Mouse (Mus musculus): ENCODE measurements around the gene Ascl2.

Gene Ascl2

DNA sequence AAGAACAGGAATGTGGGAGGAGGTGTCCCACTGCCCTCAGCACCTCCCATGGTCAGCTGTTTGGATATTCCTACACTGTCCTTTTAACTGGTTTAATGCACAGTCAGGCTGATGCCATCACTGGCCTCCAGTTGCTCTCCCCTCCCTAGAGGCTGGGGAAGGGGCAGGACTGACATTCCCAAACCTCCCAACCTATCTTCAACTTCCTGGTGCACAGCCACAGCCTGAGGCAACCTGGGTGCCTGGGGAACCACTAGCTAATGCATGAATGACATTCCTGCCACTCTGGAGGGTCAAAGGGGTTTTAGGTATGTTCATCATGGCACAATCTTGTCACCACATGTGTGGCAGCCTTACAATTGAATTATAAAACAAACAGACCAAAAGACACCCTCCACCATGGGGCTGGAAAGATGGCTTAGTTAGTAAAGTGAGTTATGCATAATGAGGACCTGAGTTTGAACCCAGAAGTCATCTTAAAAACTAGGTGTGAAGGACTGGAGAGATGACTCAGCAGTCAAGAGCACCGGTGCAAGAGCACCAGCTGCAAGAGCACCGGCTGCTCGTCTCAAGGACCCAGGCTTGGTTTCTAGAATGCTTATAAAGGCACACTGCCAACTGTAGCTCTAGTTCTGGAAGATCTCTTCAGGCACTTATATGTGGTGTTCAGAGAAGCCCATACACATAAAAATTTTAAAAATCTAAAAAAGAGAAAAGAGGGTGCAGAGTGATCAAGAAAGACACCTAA, 28.5 kb upstream of the Ascl2 start:
- no peak for DNase-seq

DNA sequence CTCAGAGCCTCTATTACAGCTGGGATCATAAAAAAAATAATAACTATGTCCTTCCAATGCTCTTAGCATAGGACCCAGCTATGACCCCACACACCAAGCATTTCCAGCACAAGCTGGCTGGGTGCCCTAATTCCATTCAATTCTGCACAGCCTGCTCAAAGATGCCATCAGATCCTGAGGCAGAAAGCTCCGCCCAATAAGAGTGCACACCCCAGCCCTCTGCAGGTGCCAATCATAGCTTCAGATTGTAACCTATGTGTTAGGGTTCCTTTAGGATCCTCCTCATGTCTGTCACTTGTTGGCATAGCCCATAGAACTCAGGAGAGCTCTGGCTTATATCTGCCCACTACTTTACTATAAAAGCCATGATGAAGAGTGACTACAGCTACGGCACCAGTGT, 27.9 kb upstream of the Ascl2 start:
- no peak for DNase-seq

DNA sequence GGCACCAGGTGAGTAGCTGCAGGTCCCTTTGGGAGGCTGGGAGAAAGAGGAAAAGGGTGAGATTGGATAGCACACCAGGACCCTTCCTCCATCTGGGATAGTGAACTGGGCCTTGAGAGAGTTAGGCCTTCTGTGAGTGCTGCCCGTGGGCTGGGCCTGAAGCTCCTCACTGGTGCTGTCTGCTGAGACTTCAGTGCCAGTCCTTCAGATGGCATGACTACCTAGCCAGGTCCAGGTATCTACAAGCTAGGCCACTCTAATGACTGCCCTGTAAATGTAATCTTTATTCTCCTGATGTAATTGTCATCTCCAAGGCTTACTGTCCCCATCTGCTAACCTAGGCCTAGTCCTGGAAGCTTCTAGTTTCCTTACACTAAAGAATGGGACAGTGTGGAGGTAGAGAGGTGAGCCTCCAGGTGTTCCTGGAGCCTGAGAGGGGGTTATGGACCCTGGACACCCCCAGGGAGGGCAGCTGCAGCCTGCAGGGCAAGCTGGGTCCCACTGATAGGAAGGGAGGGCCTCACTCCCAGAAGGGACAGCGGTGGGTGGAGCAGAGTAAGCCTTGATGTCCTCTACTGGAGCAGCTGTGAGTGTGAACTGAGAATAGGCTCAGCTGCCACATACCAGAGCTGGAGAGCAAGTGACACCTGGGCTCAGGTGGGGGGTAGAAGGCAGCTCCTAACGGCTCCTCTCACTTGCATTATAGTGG, 26.7 kb upstream of the Ascl2 start:
- no peak for DNase-seq

DNA sequence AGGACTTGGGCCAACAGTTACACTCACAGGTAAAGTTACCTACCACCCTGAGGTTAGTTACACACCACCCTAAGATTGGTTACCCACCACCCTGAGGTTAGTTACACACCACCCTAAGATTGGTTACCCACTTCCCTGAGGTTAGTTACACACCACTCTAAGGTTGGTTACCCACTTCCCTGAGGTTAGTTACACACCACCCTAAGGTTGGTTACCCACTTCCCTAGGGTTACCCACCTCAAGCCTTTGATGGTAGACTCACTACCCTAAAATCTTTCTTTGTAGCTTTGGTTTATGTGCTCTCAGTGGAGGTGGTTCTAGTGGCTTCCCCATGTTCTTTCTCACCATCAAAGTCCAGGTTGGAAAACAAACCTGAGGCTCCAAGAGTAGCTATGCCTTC, 25.9 kb upstream of the Ascl2 start:
- DNase-seq, result no peak

DNA sequence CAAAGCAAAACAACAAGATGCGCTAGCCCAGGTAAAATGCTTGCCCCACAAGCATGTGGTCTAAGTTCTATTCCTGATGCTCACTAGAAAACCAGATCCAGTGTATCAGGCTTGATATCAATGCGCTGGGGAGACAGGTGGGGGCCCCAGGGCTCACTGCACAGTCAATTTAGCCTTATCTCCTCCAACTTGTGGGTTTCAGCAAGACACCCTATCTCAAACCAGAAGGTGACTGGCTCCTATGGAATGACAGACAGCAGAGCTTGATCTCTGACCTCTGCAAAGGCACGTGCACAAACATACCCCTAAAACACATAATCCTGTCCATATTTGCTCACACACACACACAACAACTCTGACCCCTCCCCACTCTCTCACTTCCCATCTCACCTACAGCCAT, 18.7 kb upstream of the Ascl2 start:
- no peak for DNase-seq

DNA sequence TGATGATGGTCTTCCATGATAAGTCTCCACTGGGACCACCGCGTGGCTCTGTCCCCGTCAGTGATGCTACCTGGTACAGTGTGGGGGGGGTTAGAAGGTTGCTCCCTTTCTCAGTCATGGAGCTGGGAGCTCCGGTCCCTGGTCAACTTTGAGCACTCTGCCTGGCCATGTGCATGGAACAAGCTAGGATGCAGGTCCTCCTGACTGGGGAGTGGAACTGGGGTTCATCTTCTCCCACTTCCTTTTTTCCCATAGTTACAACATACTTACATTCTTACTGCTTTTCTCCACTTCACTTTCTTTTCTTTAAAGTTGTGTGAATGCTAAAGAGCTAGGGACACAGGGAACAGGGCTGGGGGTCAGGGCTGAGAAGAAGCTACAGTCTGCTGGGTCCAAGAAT, 16.1 kb upstream of the Ascl2 start:
- DNase-seq, result no peak

DNA sequence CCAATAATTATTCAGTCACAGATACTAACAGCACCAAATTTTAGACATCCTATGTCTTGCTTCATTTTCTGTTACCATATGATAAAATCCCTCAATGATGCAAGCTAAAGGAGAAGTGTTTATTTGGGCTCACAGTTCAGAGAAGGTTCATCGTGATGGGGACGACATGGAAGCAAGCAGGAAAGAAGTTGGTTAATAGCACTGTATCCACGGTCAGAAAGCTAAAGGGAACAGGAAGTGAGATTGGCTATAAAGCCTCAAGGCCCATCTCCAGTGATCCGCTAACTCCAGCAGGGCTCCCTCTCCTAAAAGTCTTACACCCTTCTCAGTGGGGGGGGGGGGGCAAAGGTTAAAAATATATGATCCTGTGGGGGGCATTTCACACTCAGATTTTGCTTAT, 12.8 kb upstream of the Ascl2 start:
- DNase-seq, result no peak

DNA sequence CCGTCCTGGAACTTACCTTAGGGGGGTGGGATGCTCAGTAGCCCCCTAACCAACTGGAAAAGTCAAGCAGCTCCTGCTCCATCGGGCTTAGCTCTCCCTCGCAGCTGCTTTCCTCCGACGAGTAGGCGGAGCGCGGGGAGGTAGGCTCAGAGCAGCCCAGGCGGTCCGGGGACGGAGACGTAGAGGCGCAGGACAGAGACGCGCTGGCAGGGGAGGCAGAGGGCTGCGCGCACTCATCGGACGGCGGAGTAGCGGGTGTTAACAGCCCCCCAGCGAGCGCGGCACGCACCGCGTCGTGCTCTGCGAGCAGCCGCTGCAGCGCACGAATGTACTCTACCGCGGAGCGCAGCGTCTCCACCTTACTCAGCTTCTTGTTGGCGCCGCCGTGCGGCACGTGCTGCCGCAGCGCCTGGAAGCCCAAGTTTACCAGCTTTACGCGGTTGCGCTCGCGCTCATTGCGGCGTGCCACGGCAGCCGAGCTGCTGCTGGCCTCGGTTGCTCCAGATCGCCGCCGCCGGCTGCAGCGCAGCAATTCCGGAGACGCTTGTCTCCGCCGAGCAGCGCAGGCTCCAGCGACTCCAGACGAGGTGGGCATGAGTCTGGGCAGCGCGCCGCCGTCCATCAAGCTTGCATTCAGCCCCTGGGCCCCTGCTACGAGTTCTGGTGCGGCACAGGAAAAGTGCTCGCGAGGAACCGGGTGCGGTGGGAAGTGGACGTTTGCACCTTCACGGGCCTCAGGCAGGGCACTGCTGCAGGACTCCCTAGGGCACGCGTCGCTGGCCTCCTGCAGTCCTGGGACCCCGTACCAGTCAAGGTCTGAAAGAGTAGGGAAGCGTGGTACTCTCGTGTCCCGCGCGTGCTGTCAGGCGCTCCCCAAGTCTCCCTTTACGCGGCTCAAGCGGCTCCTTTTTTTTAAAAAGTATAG, 918 bp downstream of the Ascl2 start:
- DNase-seq, result peak; percentile 10 to 41

DNA sequence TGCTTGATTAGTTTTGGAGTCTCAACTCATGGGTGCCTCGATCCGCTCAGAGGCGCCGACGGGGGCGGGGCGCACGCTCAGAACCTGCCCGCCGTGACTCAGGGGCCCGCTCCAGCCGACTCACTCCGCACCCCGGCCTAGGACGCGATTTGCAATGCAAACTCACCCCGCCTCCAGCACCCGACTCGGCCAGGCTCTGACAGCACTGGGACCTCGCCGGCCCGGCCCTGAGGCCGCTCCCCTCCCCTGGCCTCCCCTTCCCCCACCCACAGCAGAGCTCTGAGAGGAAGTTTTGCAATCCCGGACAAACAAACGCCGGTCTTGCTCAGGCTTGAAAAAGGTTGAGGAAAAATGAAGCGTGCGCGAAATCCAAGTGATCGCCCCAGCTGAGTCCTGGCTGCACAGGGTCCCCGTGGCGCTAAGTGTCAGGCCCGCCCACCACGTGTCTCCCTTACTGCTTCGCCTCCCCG, 1.6 kb downstream of the Ascl2 start:
- no peak for DNase-seq

DNA sequence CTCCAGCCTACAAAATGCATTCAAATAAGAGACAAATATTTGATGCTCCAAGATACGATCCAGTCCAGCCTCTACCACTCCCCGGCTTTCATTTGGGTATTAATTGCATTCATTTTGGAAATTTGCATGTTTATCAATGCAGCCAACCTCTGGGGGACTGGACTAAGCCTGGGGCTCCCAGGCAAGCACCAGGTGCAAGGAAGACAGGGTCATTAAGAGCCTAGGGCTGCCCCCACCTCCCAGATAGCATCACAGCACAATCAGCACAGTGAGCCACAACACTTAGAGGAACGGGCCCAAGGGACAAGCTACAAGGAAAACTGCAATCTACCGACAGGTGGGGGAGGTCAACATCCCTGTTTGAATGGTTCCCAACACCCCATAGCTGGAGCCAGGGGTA, 9.3 kb downstream of the Ascl2 start:
- no peak for DNase-seq

DNA sequence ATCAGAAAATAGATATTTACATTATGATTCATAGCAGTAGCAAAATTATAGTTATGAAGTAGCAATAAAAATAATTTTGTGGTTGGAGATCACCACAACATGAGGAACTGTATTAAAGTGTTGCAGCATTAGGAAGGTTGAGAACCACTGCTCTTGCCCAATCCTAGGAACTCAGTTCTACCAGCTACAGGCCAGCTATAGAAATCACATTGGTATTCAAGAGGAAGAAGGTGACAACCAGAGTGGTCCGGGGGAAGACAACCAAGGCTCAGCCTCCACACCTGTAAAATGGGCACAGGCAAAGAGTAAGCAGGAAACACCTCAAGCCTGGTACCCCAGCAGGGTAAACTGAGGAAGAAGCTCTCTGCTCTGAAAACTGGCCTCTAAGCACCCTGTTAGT, 10.2 kb downstream of the Ascl2 start:
- no peak for DNase-seq

DNA sequence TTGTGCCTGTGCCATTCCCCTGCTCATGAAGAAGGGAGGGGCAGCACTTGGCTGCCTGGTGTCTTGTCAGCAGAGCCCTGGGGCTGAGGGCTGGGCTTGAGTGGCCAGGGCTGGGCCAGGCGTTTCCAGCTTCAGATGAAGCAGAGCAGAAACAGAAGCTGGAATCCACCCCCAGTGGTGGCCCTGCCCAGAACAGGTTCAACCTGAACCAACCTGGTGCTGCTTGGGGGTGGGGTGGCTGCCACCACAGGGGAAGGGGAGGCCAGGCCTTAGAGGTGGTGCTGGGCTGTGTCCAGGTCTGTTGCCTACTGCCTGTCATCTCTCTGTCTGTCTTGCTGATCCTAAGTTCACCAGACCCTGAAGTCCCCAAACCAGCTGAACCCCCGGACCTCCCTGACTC, 13.0 kb downstream of the Ascl2 start:
- no peak for DNase-seq

DNA sequence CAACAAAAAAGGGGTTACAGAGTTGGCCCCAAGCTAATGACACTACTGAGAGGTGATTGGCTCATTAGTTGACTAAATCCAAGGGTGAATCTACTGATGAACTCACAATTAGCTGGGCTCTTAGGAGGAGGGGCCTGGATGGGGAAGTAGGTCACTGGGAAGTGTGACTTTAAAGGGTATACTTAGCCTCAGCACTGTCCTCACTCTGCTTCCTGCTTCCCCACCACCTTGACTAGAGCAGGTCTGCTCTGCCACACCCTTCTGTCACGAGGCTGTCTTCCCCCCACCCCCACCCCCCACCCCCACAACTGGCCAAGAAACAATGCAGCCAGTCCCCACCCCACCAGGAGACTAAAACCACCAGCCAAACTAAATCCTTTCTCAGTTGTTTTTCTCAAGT, 19.5 kb downstream of the Ascl2 start:
- DNase-seq, result no peak

DNA sequence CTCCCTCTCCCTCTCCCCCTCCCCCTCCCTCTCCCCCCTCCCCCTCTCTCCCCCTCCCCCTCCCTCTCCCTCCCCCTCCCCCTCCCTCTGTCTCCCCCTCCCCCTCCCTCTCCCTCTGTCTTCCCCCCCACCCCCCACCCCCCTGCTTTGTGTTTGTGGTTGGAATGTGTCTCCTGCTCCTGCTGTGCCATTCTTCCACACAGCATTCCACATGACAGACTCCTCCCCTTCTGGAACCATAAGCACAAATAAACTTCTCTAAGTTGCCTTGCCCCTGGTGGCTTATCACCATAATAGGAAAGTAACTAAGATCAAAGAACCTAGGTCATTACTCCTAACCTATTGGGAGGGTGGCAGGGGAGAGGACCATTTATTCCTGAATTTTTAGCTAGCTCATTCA, 31.4 kb downstream of the Ascl2 start:
- no peak for DNase-seq

DNA sequence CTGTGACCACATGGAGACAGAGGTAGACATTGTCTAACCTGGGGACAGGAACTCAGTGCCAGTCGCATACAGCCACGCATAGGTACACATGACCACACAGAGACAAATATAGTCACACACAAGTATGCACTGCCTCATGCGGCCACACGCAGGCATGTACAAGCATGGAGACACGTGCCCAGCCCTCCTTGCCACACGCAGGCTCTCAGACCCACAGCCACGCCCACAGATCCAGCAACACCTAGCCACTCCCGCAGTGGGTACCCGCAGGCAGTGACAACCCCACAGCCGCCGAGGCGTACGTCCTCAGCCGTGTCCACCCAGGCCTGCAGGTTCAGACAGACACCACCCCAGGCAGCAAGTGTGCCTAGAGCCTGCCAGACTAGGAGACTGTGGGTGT, 33.4 kb downstream of the Ascl2 start:
- no peak for DNase-seq

DNA sequence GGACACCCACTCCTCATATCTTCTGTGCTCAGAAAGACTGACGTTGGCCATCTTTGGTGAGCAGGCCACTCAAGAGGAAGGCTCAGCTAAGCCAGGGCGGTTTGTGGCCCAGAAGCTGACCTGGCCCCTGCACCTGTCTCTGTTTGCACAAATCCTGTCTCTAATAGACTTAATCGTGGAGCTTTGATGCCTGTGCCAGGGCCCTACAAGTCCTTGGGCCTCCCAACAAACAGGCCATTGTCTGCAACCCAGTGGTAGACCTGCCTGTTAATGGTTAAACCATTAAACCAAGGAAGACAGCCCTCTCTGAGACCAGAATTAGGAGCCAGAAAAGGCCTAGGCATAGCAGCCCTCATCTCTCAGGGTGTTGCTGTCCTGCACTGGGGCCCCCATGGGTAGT, 36.6 kb downstream of the Ascl2 start:
- DNase-seq, result no peak

DNA sequence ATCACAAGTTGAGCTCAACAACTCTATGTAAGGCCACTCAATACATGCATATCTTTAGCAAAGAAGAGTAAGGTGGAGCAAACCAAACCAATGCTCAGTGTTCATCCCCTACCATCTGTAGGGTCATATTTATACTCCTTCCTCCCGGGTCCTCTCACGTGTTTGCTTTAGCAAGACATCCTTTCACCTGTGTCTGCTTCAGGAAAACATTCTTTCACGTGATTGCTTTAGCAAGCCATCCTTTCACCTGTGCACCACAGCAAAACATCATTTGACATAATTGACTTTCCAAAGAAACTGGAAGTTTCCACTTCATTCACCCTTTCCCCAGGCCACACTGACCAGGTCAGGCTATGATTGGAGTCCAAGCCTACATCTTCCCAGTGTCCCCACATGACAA, 38.0 kb downstream of the Ascl2 start, which contains the start of gene Th:
TSS of gene Th (minus strand) at position 101 of the 400 bp plus-strand sequence.
- DNase-seq, result no peak

DNA sequence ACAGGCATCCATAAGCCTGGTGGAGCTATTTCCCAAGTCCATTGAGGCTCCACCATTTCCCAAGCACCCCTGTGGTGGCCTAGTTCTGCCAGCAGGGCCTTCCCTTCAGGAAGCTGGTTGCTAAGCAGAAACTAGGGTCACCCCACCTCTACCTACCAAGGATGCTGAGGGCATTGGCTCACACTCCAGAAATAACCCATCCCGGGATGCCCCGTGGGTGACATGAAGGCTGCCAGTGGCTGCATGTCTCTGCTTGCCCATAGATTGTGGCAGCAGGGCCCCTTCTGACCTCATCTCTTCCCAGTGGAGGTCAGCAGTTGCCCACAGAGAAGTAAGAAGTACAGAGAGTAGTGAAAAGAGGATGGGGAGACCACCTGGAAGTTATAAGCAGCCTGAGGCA, 39.5 kb downstream of the Ascl2 start:
- no peak for DNase-seq

DNA sequence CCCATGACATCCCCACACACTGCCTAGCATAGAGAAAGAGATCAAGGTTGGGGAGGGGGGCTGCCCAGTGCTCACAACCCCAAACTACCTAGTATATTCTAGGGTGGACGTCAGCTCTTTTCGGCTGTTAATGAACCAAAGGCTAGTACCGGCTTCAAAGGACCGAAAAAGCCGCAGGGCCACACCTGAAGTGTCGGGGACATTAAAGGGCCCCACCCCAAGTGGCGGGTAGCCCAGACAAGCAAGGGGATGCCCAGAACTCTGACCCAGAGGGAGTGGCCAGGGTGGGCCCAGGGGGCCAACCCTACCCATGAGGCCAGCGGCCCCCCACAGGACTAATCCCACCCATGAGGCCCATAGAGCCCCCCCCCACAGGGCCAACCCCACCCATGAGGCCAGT, 41.8 kb downstream of the Ascl2 start:
- DNase-seq, result no peak

DNA sequence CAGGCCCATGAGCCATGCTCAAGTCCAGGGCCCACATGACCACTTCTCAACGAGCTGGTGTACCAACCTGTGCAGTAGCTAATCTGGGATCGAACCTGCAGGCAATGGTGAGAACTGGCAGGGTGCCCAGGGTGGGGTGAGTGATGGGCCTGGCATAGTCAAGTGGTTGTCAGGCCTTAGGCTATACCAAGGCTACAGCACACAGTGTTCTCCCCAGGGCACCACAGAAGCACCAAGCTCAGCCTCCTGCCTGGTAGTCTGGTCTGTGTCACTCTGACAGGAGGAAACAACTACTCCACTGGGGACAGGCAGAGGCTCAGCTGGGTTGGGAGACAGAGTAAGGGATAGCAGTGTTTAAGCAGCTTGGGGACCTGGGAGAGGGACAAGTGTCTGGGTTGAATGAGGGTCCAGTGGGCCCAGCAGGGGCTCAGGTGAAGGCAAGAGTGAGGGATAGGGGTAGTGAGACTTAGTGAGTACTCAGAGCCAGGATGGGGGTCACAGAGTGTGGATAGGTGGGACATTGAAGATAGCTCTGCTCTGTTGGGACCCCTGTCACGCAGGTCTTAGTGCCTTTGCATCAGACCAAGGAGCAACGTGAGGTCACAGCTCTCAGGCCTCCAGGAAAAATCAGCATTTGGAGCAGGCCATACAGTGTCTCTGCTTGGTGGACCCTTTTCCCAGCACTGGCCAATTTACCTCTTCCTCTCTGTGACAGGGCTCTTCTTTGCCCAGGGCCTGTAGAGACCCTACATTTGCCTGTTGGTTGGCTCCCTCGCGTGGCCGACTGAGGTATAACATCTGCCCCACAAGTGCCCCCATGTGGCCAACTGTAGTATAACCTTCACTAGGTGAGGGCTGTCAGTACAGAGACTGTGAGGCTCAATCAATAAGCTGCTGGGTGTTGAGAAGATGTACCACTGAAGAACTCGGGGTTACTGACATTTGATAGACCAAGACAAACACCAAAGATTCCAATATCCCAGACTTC, 50.1 kb downstream of the Ascl2 start:
- peak; percentile 81 to 82 for DNase-seq

DNA sequence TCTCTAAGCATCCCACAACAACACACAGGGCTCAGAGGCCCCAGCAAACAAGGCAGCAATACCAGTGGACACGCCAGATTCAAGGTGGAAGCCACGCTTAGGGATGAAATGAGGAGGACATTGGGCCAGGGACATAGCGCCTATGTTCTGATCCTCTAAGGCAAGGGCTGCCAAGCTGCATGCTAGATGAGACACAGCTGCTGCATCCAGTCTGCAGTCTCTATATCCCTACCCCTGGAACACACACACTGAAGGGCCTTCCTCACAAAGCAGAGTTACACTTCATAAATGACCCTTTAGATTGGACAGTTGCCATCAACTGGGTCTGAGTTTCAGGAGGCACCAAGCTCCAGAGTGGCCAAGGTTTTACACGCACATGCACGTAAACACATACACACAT, 51.4 kb downstream of the Ascl2 start:
- no peak for DNase-seq
